Mouse (Mus musculus): Measurements from ENCODE around the gene Bach2.

The Bach2 gene

DNA sequence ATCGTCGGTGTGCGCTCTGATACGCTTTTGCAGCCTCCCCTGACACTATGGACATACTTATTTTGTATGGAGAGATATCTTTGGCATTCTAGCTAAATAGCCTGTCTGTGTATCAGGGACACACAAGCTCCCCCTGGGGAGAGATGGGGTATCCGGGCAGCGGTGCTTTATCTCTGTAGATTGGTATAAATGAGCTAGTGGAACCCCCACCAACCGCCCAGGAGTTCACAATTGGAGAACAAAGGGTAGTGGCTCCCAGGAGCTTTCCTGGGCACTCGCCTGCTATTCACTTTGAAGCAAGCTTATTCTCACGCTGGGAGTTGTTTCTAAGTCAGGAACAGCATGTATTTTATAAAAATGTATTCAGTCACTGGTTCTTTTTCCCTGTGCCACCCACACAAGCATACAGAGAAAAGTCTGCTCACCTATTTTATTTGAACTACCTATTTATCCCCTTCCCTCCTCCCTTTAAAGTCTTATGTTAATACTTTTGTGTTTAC is 291.9 kb downstream of the Bach2 start:
- no peak for DNase-seq (ENCODE audit: low read depth)

DNA sequence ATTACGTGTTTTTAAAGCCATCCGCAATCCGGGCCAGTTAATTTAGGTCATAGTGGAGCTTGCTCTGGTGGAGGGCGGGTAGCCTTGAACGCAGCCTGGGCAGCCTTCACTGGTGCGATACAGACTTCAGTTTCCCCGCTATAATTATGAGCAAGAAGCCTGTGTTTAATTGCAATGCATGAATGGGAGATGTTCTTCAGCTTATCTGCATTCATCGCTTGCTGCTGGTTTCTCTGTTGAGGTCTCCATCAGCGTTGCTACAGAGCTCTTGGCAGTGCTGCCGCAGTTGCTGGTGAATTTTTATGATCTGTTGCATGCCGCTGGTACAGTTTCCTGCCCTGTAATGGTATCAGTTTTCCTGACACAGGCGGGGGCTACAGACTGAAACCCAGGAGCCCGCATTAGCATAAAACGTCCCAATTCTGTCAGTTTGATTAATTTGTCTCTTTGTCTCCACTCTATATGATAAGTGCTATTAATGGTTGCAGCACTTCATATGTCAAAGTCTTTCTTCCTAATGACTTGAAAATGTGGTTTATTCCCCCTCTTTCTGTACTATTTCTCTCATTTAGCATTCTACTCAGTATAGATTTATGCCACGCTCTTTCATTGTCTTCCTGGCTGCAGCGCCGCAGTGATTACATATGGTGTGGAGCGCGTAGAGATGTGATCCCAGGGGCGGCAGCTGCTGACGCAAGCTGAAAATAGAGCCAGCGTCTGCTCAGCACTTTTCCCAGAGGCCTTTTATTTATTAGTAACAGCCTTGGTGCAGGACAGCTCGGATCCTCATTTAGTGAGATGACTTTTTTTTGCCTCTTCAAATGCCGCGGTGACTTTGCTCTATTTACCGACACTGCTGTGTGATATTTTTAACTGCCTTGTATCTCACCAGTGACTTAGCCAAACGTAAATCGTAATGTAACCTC is 292.6 kb downstream of the Bach2 start:
- no peak for DNase-seq (ENCODE audit: low read depth)

DNA sequence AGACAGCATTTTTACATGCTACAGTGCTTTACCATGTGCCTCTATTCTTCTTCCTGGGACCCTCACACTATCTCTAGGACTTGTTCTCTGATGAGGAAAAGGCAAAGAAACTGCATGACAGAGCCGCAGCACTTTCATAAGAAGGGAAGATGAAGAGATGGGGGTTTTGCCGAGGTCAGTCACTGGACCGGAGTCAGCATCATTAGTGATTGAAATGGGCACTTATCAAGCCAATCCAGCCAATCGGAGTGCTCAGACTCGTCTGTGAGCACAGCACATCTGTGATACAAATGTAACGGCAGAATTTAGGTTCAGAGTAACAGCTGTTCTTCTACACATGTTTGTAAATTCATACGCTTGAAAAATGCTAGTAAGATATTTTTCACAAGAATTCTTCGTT is 293.5 kb downstream of the Bach2 start:
- no peak for DNase-seq (ENCODE audit: low read depth)

DNA sequence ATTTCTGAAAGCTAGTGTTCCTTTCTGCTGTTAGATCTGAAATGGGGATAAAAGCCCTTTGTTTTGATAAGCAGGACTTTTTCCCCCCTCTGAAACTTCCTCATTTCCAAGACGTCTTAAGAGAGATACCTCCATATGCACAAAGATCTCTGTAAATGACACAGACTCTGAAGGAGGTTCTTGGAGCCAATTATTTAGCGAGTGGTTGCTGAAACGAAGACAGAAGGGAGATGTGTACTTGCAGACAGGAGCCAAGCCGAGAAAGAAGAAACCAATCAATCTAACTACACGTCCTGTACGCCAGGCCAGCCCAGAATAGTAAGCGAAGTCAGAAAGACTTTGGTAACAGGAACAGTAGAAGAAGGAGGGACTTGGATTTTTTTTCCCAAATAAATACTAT is 295.1 kb downstream of the Bach2 start:
- DNase-seq (ENCODE audit: low read depth): no peak

DNA sequence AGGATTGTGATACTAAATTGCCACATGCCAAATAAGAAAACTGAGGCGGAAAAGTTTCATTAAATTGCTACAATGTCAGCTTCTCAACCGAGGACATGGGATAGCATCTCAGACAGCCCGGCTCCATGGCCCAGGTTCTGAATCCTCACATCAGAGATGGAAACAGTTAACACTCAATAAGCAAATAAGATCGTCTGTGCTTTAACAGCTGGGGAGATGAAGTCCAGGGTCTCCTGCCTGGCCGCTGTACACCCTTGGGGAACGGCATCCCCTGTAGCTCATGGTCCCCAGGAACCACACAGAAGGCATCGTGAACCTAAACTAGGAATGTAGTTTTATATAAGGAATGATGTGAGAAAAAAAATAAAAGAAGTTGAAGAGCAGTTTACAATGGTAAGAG is 297.0 kb downstream of the Bach2 start:
- DNase-seq (ENCODE audit: low read depth): no peak

DNA sequence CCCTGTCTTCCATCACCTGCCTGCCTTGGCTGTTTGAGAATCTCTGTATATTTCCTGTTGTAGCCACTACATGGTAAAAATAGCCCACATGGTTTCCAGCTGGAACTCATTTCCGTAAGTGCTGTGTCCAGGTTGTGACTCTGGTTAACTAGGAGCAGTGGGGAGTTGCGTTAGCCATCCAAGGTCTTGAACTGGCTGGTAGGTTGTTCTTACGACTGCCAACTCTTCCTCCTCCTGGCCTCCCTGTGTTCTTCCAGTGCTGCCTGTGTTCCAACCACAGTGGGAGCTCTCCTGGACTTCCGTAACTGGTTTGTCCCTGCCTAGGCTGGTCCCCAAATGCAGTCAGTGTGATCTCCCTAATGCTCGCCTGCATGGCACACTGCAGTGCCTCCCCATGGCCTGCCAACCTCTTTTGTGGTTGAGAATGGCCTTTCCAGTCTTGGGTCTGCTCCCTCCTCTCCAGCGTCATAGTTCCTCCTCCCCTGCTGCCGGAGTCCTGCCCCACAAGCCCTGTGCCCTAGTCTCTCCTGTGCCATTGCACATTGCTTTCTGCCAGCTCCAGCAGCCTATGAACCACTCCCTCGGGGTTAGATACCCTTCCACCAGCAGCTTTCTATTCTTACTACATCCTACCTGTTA is 298.4 kb downstream of the Bach2 start:
- DNase-seq (ENCODE audit: low read depth): no peak

DNA sequence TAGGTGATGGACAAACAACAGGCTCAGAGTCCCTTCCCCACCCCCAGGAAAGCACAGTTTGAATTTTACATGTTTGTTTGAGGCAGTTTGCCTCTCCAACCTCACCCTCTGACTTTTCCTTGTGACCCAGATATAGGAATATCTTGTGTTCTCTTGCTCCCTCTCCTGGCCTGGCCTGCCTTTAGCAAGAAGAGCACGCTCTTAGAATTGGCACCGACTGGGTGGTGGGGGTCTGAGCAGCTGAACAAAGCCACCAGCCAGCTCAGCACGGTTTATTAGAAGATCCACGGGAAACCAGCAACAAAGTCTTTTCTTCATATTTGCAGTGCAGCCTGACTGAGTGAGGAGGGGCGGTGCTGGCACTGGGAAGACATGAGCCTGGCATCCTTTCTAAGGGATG is 299.5 kb downstream of the Bach2 start:
- no peak for DNase-seq (ENCODE audit: low read depth)

DNA sequence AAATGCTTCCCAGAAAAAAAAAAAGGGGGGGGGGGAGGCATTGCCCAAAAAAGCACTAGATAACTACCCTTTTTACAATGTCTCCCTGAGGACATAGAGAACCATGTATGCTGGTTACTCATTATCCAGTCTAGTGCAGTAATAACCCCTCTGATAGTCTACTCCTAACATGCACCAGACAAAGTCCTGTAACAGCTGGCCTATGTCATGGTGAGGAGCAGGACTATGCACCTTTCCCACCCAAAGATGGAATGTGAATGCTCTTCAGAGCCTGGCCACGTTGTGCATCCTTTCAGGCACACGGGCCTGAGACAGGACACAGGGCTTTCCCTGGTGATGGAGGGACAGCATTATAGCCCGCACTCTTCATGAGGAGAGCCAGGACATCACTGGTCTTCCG is 299.9 kb downstream of the Bach2 start:
- DNase-seq (ENCODE audit: low read depth): no peak

DNA sequence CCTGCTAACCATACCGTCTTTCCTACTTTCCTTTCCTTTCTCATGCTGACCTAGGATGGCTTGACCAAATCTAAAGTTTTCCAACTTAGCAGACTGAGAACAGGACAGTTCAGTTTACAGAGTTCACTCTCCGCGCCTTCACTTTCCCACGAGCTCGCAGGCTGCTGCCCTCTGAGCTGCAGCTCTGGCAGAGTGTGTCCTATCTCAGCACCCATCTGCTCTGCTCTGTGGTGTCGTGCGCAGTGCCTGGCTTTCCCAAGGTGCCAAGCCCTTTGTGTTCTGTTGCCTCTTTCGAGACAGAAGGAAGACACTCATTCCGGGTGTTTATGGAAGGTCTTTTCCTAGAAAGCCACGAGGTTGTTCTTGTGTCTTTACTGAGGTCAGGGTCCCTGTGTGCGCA is 300.4 kb downstream of the Bach2 start:
- DNase-seq (ENCODE audit: low read depth): no peak

DNA sequence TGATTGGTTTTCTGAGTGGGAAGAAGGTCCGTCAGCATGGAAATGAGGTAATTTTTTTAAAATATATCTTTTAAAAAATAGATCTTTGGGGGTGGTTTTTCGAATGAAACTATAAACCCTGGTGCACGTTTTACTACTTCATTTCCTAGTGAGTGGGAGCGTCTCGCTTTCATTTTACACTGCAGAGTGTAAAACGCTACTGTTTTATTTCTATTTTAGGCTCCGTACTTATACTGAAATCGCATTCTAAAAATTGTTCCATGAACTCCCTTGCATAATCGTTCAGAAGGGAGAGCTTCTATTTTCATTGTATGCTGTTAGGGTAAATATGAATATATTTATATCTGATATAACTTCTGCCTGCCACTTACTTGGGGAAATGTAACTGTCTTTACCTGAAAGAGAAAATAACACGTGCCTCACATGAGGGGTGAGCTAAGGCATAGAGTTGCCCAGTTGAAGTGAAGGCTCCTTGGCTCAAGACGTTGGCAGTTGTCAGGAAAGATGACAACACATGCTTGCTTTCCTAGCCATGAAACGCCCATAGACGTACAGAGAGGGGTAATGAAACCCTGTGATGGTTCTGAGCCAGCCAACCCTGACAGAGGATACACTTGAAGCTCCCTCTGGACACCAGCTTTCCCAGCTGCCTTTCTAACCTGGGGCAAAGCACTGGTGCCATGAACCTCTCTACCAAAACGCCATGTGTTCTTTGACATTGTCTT is 306.4 kb downstream of the Bach2 start:
- DNase-seq (ENCODE audit: low read depth): no peak

DNA sequence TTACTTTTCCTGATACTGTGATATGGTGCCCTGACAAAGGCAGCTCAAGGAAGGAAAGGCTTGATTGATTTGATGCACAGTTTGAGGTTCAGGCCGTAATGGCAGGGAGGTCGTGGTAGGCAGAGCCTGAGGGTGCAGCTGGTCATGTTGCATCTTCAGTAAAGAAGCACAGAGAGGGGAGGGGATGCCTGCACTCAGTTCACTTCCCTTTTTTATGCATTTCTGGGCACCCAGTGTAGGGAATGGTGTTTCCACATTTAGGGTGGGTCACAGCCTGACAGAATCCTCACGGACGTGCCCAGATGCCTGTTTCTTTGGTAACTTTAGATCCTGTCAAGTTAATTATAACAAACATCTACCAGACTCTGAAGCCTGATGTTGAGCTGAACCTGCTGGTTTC is 306.9 kb downstream of the Bach2 start:
- DNase-seq (ENCODE audit: low read depth): no peak

DNA sequence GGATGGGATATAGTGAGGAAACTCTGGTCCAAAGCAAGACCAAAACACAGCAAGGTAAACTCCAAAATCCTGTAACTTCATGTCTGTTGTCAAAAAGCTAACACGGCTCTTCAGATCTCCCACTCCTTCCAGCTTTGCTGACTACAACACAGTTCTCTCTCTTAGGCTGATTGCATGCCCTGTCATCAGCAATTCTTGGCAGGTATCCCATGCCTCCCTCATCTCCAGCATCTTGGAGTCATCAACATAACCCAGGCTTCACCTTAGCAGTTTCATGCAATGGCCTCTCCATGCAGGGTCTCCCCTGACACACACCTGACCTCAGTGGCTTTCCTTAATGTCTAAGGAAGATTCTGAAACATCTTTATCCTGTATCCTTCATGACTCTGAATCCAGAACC is 310.5 kb downstream of the Bach2 start:
- DNase-seq (ENCODE audit: low read depth): no peak

DNA sequence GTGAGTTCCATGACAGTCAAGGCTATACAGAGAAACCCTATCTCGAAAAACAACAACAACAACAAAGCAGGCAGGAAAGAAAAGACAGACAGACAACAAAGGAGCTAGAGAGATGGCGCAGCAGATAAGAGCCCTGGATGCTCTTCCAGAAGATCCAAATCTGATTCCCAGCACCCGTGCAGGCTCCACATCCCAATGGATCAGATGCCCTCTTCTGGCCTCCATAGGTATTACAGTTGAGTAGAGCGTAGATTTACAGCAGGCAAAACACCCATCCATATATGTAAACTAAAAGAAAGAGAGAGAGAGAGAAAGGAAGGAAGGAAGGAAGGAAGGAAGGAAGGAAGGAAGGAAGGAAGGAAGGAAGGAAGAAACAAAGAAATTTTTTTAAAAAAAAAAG is 312.7 kb downstream of the Bach2 start:
- DNase-seq (ENCODE audit: low read depth): peak; percentile 5

DNA sequence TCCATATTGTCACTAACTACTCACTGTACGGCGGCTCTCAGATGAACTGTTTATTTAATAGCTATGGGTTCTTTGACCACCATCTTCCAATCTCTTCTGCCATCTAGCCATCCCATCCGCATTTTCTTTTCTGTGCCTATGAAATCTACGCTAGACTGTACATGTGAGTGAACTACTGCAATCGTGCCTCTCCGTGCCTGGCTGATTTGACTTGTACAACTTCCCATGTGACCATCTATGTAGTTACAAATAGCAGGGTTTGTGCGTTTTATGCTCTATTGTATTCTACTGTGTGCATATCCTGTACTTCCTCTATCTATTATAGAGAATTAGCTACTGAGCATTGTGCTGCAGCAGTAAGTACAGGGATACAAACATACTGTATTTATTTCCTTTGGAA is 316.9 kb downstream of the Bach2 start:
- DNase-seq (ENCODE audit: low read depth): no peak

DNA sequence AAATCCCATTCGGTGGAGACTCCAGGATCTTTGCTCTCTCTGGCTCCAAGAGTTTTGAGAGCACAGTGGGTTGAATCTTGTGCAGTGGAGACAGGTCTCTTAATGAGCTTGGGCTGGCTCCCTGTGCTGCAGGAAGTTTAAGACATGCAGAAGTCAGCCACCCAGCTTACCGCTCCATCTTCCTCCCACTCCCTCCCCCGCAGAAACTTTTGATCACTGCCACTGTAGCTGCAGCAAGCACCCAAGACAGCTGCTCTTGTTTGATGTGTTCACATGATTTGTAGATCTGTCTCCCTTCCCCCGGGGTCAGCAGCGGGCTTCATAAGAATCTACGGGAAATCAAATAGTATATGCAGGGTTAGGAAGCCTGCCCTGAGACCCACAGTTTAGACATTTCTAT is 321.6 kb downstream of the Bach2 start:
- DNase-seq (ENCODE audit: low read depth): no peak

DNA sequence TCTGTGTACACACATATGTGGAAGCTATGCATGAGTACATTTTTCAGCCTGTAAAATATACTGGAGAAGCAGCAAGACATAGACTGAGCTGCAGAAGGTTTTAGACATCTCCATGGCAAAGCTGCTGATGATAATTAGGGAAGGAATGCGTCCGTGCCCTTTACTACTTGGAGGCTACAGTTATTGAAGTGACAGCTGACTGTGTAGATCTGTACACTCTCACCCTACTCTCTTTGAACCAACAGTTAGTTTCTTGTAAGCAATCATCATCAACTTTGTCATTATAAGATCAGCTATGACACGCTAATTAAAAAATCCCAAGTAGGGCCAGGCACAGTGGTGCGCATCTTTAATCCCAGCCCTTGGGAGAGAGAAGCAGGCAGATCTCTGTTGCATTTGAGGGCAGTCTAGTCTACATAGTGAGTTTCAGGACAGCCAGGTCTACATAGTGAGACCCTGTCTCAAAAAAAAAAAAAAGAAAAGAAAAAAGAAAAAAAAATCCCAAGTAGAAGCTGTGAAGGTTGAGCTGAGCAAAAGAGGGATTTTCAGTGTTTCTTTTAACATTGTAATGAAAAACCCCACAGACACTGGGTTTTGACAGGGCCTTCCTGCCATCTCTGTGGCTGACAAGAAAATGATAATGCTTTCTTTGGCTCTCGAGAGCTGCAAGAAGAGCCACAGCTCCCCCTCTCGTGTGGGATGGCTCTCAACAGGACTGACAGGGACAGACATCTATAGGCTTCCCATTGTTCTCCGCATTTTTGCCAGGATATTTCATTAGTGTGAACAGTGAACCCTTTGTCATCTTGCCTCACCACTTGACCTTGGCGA is 322.3 kb downstream of the Bach2 start:
- DNase-seq (ENCODE audit: low read depth): no peak

DNA sequence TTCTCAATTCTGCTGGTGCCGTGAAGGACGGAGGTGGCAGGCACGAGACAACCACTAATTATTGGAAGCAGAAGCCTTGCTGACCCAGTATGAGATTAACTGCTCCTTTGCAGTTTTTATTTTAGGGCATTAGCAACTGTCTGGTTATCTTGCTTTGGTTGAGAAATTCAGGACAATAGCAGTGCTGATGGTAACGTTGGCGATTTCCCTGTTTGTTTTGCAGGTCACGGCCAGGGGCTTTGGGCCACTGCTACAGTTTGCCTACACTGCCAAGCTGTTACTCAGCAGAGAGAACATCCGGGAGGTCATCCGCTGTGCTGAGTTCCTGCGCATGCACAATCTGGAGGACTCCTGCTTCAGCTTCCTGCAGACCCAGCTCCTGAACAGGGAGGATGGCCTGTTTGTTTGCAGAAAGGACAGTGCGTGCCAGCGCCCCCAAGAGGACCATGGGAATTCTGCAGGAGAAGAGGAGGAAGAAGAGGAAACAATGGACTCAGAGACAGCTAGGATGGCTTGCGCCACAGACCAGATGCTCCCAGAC is 323.0 kb downstream of the Bach2 start:
- no peak for DNase-seq (ENCODE audit: low read depth)

DNA sequence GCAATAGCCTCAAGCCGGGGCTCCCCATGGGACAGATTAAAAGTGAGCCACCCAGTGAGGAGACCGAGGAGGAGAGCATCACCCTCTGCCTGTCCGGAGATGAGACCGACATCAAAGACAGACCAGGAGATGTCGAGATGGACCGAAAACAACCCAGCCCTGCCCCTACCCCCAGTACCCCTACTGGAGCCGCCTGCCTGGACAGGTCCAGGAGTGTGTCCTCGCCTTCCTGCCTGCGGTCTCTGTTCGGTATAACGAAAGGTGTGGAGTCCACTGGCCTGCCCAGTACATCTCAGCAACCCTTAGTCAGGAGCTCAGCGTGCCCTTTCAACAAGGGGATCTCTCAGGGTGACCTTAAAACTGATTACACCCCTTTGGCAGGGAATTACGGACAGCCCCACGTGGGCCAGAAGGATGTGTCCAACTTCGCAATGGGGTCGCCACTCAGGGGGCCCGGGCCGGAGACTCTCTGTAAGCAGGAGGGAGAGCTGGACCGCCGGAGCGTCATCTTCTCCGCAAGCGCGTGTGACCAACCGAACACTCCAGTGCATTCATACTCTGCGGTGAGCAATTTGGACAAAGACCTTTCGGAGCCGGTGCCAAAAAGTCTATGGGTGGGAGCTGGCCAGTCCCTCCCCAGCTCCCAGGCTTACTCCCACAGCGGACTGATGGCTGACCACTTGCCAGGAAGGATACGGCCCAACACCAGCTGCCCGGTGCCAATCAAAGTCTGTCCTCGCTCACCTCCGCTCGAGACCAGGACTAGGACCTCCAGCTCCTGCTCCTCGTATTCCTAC is 323.9 kb downstream of the Bach2 start:
- no peak for DNase-seq (ENCODE audit: low read depth)

DNA sequence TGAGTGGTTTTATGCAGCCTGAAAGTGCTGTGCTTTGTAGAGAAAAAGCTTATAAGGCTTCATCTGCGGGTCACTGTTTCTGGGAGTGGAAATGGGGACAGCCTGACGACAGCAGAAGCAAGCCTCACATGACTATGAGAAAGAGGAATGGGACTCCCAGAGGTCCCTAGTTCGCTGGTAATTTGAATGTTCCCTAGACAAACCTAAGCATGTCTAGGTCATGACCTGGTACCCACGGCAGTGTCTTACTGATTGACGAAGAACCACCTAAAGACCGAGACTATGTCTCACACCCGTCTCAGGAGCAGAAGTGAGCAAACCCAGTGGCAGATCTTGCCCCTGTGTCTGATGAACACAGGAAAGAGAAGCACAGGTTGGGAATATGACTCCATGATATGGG is 325.8 kb downstream of the Bach2 start:
- DNase-seq (ENCODE audit: low read depth): no peak

DNA sequence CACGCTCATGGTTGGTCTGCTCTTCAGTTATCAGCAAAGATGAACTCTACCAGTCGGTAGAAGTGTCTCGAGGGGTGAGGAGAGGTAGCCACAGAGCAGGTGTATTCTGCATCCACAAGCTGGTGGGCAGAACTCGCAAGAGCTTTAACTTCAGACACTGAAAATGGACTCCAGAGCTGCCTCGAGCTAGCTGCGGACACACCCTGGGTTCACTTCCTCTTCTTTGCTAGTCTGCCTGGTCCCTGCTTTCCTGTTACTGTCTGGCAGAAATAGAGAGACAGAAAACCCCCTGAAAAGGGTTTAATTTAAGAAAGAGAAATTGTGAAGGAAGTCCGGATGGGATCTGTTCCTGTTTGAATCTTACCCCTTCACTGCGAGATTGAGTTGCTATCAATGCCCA is 326.3 kb downstream of the Bach2 start:
- no peak for DNase-seq (ENCODE audit: low read depth)

DNA sequence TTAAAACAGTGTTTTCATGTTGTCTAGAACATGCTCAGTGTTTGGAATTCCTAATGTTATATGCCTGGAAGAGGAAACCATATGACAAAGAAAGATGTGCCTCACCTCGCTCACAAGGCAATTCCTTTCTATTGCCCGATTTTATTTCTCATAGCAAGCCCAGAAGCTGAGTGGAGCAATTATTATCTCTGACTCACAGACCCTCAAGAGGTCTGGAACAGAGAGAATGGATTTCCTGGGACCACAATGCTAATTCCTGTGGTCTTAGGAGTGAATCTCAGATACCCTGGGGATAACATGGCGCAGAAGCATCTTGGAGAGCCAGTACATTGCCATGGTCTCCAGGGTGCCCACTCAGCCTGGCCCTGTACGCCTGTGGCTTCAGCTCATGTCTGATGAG is 330.4 kb downstream of the Bach2 start:
- DNase-seq (ENCODE audit: low read depth): no peak
